Mouse (Mus musculus) frontal cortex, postnatal 36 days (tissue): ENCODE results near the gene Rap1gds1.

ENCODE experiments used
- DNase-seq, 2 experiments: peaks; one replicate each; pipeline ENCODE4 v3.0.0; 2022; ENCODE audit warnings: low spot score in 2 of 2

Rap1gds1 gene

DNA sequence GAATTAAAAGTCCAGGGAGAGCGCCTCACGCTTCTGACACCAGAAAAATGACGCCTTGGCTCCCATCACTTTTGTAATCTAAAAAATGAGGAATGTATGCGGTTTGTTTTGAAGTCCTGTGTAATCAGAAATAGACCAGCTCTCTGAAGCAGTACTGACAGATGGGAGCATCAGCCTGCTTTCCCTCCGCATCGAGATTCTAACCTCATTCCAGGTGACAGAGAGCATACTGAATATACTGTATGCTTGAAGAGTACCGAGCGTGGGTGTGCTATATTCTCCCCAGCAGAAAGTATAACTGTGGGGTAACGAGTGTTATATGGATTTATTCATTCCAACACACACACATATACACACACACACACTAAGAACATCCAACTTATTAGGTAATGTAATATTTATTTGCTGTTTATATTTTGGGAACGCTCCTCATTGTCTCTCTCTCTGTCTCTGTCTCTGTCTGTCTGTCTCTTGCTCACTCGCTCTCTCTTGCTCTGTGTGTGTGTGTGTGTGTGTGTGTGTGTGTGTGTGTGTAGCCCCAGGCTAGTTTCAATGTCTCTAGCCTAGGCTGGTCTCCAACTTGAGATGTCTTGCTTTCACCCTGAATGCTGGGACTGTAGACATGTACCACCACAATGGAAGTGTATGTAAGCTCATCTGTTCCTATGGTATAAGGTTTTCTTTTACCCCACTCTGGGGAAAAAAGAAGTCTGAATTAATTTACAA, 193.8 kb downstream of the Rap1gds1 start:
- peak in 1 of 2 experiments; percentile 56 for DNase-seq

DNA sequence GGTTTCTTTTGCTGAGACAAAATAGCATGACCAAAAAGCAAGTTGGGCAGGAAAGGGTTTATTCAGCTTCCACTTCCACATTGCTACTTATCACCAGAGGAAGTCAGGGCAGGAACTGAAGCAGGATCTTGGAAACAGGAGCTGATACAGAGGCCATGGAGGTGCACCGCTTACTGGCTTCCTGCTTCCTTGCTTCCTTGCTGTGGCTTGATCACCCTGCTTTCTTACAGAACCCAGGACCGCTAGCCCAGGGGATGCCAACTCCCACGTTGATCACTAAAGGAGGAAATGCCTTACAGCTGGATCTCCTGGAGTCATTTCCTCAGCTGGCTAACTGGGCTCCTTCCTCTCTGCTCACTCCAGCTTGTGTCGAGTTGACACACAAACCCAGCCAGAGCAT, 197.3 kb downstream of the Rap1gds1 start:
- DNase-seq, result no peak

DNA sequence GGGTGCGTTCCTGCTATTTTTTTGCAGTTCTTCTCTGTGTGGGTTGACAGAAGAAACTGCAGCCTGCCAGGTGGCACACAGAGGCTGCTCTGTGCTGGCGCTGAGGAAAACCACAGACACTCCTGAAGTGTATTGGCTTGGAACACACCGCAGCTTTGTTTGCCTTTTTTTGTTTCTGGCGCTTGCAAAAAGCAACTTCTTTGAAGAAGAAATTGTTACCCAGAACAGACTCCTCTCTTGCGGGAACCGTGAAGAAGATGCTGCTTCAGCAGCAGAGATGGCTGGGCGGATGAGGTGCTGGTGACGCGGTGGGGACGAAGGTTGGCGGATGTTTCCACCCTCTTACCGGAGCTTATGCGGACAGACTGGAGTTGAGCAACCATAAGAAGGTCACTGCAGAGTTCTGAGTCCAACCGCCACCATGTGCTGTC, 198.1 kb downstream of the Rap1gds1 start:
- DNase-seq, result peak in 1 of 2 experiments; percentile 58

DNA sequence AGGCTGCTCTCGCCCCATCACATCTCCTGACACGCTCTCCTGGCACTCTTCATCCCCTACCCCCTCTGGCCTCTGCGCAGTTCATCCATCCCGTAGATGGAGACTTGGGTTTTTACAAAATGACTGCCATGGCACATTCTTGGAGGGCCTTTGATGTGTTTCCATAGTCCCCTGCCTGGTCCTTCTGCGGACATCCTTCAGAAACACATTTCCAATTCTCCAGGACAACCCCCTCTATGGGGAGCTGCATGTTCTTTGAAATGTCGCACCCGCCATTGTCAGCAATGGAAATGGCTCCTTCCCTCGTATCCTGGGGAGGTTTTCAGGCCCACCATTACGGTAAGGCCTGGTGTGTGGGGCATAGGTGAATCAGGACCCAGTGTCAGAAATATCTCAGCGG, 198.6 kb downstream of the Rap1gds1 start:
- DNase-seq, result no peak

DNA sequence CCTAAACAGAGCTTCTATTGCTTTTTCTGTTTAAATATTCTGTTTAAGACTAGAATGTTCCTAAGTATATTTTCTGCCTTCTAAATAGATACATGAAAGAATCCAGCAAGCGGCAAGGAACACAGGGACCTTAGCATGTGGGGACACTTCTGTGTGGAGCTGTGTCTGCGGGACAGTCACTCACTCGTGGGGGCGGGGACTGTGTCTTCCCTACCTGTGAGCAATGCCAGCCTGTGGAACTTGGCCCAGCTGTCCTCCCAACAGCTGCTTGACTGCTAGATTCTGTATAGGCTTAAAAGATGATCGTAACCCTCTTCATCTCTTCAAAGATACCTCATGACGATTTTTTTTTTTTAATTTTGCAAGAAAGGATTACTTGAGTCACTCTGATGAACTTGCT, 199.1 kb downstream of the Rap1gds1 start:
- DNase-seq, result no peak
